Mouse (Mus musculus) hindbrain, postnatal 0 days (tissue): Measurements from ENCODE around the gene Pwwp2b. TPM values are rescaled to one million over a fixed set of nuclear protein-coding genes. Genes with fewer than 3 reads are reported as not detected.

Experiments
- ATAC-seq: fragments of 200-750 bp; cut with Nextera tagmentation; 2 replicates; pipeline ENCODE4 v1.8.0; 2017; ENCODE audit warnings: mild to moderate bottlenecking, moderate TSS enrichment, moderate library complexity
- DNase-seq: peaks from one replicate; pipeline ENCODE4 v3.0.0-alpha.2; 2015; ENCODE audit warnings: low spot score
- H3K27ac ChIP-seq: fragments of 300-500 bp; sonication (generic); 2 replicates; pipeline ENCODE4 v1.5.1; 2014; ENCODE audit warnings: mild to moderate bottlenecking
- H3K27me3 ChIP-seq: fragments of 300-500 bp; sonication (generic); 2 replicates; pipeline ENCODE4 v1.6.1; 2014; ENCODE audit warnings: low read length, mixed read lengths; ENCODE audit not compliant: insufficient read depth
- H3K36me3 ChIP-seq: fragments of 300-500 bp; sonication (generic); 2 replicates; pipeline ENCODE4 v1.6.1; 2014; ENCODE audit warnings: low read length, mixed read lengths; ENCODE audit not compliant: insufficient read depth
- H3K4me1 ChIP-seq: fragments of 300-500 bp; sonication (generic); 2 replicates; pipeline ENCODE4 v1.6.1; 2014; ENCODE audit warnings: antibody characterized with exemption, low read length, mixed read lengths; ENCODE audit not compliant: insufficient read depth
- H3K4me2 ChIP-seq: fragments of 300-500 bp; sonication (generic); 2 replicates; pipeline ENCODE4 v1.6.1; 2014; ENCODE audit warnings: low read depth, mild to moderate bottlenecking, low read length, moderate library complexity, mixed read lengths
- H3K4me3 ChIP-seq: fragments of 300-500 bp; sonication (generic); 2 replicates; pipeline ENCODE4 v1.5.1; 2014; ENCODE audit warnings: low read length
- H3K9ac ChIP-seq: fragments of 300-500 bp; sonication (generic); replicated peaks from 2 replicates; pipeline ENCODE4 v1.6.1; 2014; ENCODE audit warnings: mild to moderate bottlenecking, low read length, moderate library complexity, mixed read lengths
- H3K9me3 ChIP-seq: fragments of 300-500 bp; sonication (generic); 2 replicates; pipeline ENCODE4 v1.6.1; 2016; ENCODE audit warnings: low read length, mixed read lengths
- CTCF ChIP-seq: IDR thresholded peaks from 2 replicates; pipeline ENCODE4 v1.5.1; 2016; ENCODE audit warnings: antibody characterized with exemption, control low read depth, low read depth
- WGBS: fragments of 180-500 bp; shearing (Covaris S2); extraction: QIAGEN DNeasy Blood & Tissue Kit; methylation state at CpG from one replicate; pipeline ENCODE4 v1.1.7; 2014; 5-methylcytosine and 5-hydroxymethylcytosine counted together
- polyA plus RNA-seq: library from polyadenylated mRNA; unstranded; fragments of >200 nt; fragmentation: Nextera tagmentation; extraction: Ambion mirVana; gene quantifications from 2 replicates; pipeline ENCODE4 v1.2.1, GENCODE M21; 2015
- total RNA-seq: library from RNA; depleted of rRNA; stranded (reverse); fragments of >200 nt; gene quantifications from 2 replicates; pipeline ENCODE4 v1.2.3, GENCODE M21; 2014

Gene Pwwp2b
- total and polyA plus RNA-seq, 2 experiments from 2014 or later: 4.8 to 6.6 TPM

DNA sequence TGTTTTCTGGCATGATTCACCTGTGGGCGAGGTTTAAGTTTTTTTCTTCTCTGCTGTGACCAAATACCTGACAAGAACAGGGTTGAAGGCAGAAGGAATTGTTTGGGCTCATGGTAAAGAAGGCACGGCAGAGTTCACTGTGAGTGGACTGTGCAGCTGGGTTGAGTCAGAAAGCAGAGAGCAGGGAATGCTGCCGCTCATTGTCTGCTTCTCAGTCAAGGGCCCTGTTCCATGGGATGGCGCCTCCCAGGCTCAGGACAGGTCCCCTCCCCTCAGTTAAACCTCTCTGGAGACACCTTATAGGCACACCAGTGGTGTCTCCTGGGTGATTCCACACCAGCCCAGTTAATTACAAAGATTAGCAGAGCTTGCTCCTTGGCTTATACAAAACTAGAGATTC lies 25.9 kb upstream of the Pwwp2b start:
- no peak overlapping the region for H3K4me2 ChIP-seq
- DNase-seq: no peak
- WGBS: 77% methylated on average over 4 of the region's 4 CpGs
- no peaks in the 10 kb centered on the region for H3K9me3 ChIP-seq
- no peaks in the 10 kb centered on the region for H3K27me3 ChIP-seq
- no peaks in the 10 kb centered on the region for H3K4me1 ChIP-seq
- no peak for TF ChIP-seq CTCF
- no peak overlapping the region for H3K27ac ChIP-seq
- no peak overlapping the region for H3K9ac ChIP-seq
- H3K36me3 ChIP-seq: no peaks in the 10 kb centered on the region
- H3K4me3 ChIP-seq: no peak overlapping the region
- ATAC-seq: no peak

GRCm38 (mm10) chr7:139224070-139224469 lies 24.2 kb upstream of the Pwwp2b start:
- Histone ChIP-seq H3K9me3 (no peaks in the 10 kb centered on the region), H3K4me3 (no peak overlapping the region), H3K27ac (no peak overlapping the region), H3K4me1 (no peaks in the 10 kb centered on the region), H3K36me3 (no peaks in the 10 kb centered on the region), H3K4me2 (no peak overlapping the region), H3K27me3 (no peaks in the 10 kb centered on the region), H3K9ac (no peak overlapping the region)
- 93% methylated on average over 1 of the region's 1 CpGs for WGBS
- ATAC-seq: no peak
- TF ChIP-seq CTCF: no peak
- DNase-seq: no peak

DNA sequence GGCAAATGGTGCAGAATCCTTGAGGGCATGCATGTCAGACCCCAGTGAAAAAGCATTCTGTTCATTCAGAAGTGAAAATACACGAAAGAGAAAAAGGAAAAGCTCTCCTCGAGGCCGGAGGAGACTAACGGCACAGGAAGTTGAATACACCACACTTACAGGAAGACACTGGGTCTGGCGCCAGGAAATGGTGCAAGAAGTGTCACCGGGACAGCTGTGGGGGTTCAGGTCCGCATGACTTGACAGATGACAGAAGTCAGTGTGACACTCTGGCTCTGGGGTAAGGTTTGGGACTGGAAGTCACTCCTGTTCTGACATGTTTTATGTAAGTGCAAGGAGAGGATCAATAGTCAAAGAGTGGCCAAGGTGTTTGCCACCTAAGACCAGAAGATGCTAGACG lies 23.6 kb upstream of the Pwwp2b start:
- no peak for TF ChIP-seq CTCF
- WGBS: 76% methylated on average over 8 of the region's 8 CpGs
- Histone ChIP-seq H3K4me3 (no peak overlapping the region), H3K9me3 (no peaks in the 10 kb centered on the region), H3K9ac (no peak overlapping the region), H3K27ac (no peak overlapping the region), H3K36me3 (no peaks in the 10 kb centered on the region), H3K27me3 (no peaks in the 10 kb centered on the region), H3K4me2 (no peak overlapping the region), H3K4me1 (no peaks in the 10 kb centered on the region)
- DNase-seq: no peak
- ATAC-seq: no peak

- H3K9ac ChIP-seq: no peak overlapping the region
- no peaks in the 10 kb centered on the region for H3K27me3 ChIP-seq
- no peak overlapping the region for H3K4me2 ChIP-seq
- H3K27ac ChIP-seq: no peak overlapping the region
- DNase-seq: no peak
- H3K36me3 ChIP-seq: no peaks in the 10 kb centered on the region
- no peak overlapping the region for H3K4me3 ChIP-seq
- H3K9me3 ChIP-seq: no peaks in the 10 kb centered on the region
- ATAC-seq: no peak
- no peaks in the 10 kb centered on the region for H3K4me1 ChIP-seq
- 88% methylated on average over 7 of the region's 7 CpGs for WGBS
- TF ChIP-seq CTCF: no peak
These were observed 21.9 kb upstream of the Pwwp2b start for GRCm38 (mm10) chr7:139226416-139226815.

- Histone ChIP-seq H3K4me3 (no peak overlapping the region), H3K27ac (no peak overlapping the region), H3K4me2 (no peak overlapping the region), H3K4me1 (no peaks in the 10 kb centered on the region), H3K9ac (no peak overlapping the region), H3K27me3 (no peaks in the 10 kb centered on the region), H3K36me3 (no peaks in the 10 kb centered on the region), H3K9me3 (no peaks in the 10 kb centered on the region)
- ATAC-seq (no peak), DNase-seq (no peak)
- 76% methylated on average over 6 of the region's 6 CpGs for WGBS
- TF ChIP-seq CTCF: no peak
These were observed 19.7 kb upstream of the Pwwp2b start for GRCm38 (mm10) chr7:139228447-139229171.

- peaks cover 4% of the 10 kb centered on the region; the same call in 1 of the 2 replicates for H3K4me1 ChIP-seq
- H3K27me3 ChIP-seq: no peaks in the 10 kb centered on the region
- no peaks in the 10 kb centered on the region for H3K36me3 ChIP-seq
- TF ChIP-seq CTCF: no peak
- no peak overlapping the region for H3K9ac ChIP-seq
- H3K4me3 ChIP-seq: no peak overlapping the region
- H3K4me2 ChIP-seq: no peak overlapping the region
- H3K9me3 ChIP-seq: no peaks in the 10 kb centered on the region
- DNase-seq (no peak), ATAC-seq (no peak)
- no peak overlapping the region for H3K27ac ChIP-seq
- 72% methylated on average over 5 of the region's 5 CpGs for WGBS
These were observed 18.4 kb upstream of the Pwwp2b start for GRCm38 (mm10) chr7:139229837-139230236.

- no peak for ATAC-seq
- no peaks in the 10 kb centered on the region for H3K9me3 ChIP-seq
- H3K4me2 ChIP-seq: no peak overlapping the region
- H3K36me3 ChIP-seq: no peaks in the 10 kb centered on the region
- DNase-seq: no peak
- TF ChIP-seq CTCF: no peak
- H3K4me3 ChIP-seq: no peak overlapping the region
- H3K4me1 ChIP-seq: peaks cover 6% of the 10 kb centered on the region; the same call in 1 of the 2 replicates
- 76% methylated on average over 12 of the region's 12 CpGs for WGBS
- no peak overlapping the region for H3K27ac ChIP-seq
- H3K9ac ChIP-seq: no peak overlapping the region
- H3K27me3 ChIP-seq: no peaks in the 10 kb centered on the region
These were observed 18.0 kb upstream of the Pwwp2b start for GRCm38 (mm10) chr7:139230241-139230640.
